Mouse (Mus musculus) kidney, adult 18-20 months (tissue): ENCODE results near the gene Camkk2.
A peak's percentile ranks its signal among the peaks of the same experiment; 100 is the strongest.

Experiments
- DNase-seq: peaks from one replicate; pipeline ENCODE4 v3.0.0; 2021

Gene Camkk2

DNA sequence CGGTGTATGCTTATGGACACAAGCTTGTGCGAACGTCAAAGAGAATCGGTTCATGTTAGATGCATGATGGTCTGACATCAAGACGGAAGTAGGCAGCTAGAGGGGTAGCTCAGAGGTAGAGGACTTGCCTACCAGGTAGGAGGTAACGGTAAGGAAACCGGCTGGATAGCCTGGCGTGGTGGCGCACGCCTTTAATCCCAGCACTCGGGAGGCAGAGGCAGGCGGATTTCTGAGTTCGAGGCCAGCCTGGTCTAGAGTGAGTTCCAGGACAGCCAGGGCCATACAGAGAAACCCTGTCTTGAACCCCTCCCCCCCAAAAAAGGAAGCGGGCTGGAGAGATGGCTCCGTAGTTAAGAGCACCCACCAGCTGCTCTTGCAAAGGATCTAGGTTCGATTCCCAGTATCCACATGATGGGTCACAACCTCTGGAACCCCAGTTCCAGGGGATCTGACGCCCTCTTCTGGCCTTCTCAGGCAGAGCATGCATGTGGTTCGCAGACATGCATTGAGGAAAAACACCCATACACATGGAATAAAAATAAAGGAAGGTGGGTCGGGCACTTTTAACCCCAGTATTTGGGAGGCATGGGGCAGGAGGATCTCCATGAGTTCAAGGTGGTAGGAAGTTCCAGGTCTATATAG lies 1.7 kb upstream of the Camkk2 start:
- DNase-seq, result no peak

DNA sequence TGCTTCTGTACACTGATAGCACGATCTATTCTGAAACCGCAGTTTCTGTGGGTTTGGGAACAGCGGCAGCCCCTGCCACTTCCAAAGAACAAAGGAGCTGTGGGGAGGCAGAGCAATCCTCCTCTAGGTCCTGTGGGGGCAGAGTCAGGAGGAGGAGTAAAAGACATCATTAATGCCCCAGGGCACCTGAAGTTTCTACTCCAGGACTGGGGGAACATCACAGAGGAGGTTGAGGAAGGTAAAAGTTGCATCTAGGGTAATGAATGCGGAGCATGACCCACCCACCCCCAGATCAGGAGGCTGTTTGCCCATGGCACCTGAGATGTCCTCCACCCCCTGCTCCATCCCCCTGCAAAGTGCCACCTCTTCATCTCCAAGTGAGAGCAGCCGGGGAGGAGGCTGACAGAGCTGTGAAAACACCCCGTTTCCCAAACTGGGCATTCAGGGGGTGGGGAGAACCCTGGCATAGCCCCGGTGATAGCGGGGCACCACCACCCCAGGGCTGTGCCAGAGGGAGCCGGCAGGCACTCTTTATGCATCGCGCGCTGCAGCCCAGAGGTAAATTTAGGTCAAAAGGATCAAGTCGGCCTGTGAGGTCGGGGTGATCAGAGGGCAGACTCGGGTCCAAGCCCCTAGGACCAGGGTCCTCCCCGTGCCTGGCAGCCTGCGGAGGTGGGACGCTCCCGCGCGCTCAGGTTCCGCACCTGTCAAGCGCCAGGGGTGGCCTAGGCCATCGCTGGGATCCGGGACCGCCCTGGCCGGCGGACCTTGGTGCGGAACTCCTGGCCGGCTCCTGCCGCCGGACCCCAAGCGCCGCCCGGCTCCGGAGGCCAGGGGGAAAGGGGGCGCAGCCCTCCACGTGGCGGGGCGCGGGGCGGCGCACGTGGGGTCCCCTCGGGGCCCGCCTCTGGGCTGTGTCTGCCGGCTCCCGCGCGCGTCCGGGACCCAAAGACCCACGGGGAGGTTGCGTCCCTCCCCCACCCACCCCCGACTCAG lies 680 bp downstream of the Camkk2 start:
- DNase-seq, result peak; percentile 47

DNA sequence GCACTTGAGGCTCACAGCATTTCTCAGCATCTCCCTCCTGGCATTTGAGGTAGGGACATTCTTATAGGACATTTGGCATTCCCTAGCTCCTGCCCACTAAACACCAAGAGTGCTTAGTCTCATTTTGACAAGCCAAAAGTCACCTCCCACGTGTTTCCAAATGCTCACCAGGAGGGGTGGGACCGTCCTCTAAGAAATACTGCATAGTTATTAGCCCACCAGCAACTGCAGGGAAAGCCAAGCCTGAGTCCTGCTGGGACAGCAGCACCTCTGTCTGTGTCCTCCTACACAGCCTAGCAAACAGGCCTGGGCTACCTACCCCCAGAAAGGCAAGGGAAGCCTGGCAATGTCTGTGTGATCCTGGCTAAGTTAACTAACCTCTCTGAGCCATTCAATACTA lies 1.9 kb downstream of the Camkk2 start:
- no peak for DNase-seq

DNA sequence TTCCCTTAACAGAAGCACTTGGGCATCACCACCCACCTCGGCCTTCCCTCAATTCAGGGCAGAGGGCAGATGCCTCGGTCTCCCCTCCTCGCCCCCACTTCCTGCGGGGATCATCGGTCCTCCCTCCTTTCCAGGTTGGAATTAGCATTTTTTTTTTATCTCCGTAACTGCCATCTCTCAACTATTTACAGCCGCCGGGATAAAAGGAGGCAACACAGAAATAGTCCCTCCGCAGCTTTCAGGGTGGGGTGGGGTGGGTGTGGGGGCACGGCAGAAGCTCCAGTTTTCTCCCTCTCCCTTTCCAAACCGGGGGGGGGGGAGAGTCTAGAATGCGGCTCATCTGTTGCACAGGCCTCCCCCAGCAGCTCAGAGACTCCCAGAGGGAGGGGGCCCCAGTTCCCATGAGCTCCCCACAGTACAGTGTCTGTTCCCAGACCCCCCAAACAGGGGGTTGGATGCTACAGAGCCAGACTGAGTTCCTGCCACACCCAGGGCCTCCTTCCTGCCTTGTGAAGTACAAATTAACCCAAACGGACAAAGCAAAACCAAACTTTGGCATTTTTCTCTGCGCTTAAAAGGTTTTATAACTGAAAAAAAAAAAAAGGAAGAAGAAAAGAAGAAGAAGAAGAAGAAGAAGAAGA lies 3.4 kb downstream of the Camkk2 start:
- no peak for DNase-seq

DNA sequence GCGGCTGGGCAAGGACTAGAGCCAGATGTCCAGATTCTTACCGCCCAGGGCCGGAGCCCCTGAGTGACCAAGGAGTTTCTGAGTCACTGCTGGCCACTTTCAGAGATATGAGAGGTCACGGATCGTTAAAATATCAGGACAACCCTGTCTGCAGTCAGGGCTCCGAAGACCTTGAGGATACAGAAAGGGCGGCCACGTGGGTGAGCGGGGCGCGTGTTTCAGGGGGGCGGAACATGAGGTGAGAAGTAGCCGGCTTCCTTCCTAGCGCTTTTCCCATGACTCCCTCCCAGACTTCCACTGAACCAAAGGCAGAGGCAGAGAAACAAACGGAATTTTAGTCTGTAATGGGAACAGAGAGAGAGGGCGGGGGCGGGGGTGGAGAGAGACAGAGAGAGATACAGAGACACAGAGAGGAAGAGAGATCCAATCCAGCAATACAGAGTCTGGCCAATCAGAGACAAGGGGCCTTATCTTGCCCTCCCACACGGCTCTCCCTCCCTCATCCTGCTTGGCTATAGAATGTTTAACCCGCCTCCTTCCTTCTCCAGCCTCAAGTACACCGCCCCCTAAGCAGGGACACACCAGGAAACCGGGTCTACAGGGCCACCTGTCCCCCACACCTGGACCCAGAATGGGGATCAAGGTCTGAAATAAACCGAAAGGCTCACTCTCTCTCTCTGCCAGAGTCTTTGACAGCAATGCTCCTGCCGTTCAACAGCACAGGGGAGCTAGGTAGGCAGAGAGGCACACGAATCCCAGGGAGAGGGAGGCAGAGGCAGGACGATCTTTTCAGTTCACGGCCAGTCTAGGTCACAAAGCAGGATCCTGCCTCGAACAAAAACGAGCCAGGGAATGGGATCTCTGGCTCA lies 4.2 kb downstream of the Camkk2 start:
- no peak for DNase-seq

DNA sequence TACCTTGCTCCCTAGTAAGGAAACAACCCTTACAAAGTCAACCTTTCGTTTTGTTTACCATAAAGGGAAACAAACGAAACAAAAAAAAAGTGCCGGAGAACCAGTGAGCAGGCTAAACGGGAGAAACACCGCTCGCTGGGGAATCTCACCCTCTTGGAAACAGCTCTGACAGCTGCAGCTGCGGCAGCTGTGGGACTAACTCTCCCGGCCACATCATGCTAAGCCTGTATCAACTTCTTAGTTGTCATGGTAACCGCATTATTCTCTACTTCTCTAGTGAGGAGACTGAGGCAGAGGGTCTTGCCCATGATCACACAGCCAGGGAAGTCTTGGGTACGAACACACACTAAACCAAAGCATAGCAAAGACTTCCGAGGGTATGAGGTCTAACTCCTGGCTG lies 5.5 kb downstream of the Camkk2 start:
- no peak for DNase-seq

DNA sequence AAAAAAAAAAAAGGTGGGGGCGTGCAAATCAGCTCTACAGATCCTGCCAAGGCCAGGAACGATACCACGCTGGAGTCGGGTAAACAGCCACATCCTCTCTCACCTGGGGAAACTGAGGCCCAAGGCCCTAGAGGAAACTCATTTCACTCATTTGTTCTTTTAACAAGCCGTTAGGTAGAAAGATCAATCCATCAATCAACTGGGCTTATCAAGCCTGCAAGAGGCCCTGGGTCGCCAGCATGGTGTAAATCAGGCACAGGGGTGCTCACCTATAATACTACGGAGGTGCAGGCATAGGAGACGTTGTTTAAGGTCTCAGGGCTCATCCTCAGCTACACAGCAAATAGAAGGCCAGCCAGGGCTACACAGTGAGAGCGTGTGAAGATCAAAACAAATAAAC lies 7.8 kb downstream of the Camkk2 start:
- DNase-seq, result no peak

DNA sequence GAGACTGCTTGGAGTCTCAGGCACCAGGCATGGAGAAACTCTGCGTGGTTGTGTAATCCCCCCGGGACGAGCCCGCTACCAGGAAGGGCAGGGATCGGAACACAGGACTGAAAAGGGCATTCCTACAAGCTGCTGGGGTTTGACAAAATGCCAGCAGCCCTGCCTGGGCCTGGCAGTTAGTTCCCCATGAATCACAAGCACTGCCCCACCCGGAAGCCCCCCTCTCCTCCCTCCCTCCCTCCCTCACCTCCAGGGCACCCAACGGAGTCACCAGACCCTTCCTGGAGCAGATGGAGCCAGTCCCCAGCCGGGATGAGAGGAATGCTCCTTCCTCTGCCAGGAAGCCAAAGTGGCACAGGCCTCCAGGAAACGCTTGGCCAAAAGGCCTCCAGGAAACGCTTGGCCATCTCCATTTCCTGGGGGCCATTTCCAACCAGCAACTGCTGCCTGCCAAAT lies 8.4 kb downstream of the Camkk2 start:
- DNase-seq, result peak; percentile 74

DNA sequence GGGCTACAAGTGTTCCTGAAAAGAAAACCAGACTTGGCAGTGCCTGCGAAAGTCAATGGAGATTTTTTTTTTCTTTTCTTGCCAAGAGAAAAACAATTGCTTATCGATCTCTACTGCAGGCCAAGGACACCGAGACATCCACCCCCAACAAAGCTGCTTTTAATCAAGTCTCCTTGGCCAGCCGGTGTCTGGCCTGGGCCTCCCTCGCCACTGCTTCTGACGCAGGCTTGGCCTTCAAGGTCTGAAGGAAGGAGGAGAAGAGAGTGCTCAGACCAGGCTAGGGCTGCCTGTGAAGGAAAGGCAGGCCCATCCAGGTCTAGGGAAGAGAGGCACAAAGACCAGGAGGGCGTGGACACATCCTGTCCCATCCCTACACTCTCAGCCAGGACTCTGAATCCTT lies 8.9 kb downstream of the Camkk2 start:
- no peak for DNase-seq

DNA sequence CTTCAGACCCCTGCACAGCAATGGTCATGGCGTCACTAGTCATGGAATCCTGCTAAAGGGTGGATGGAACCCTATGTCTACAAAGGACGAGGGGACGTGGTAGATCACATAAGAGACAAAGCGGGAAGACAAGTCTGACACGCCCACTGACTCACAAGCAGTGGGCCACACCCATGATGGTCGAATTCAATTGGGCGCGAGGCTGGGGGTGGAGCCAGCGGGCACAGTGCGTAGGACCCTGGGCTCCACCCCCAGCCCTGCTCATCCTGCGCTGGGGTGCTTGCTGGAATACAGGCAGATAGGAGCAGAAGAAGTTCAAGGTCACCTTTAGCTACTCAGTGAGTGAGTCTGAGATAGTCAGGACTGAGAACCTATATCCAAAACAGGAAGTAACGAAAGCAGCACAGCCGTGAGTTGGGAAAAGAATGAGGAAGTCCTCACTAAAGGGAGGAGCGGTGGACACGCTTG lies 10.1 kb downstream of the Camkk2 start:
- DNase-seq, result no peak

DNA sequence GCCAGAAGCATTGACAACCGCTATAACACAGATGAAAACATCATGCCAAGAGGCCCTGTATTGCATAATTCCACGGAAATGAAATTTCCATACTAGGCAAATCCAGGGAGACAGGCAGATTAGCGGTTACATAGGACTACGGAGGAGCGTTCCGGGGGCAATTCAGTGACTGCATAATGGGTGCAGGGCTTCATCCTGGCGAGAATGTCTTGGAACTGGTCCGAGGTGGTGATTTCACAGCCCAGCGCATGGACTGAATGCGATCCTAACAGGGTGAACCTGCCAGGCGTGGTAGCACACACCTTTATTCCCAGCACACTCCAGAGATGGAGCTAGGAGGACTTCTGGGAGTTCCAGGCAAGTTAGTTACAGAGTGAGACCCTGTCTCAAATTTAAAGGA lies 11.9 kb downstream of the Camkk2 start:
- no peak for DNase-seq

DNA sequence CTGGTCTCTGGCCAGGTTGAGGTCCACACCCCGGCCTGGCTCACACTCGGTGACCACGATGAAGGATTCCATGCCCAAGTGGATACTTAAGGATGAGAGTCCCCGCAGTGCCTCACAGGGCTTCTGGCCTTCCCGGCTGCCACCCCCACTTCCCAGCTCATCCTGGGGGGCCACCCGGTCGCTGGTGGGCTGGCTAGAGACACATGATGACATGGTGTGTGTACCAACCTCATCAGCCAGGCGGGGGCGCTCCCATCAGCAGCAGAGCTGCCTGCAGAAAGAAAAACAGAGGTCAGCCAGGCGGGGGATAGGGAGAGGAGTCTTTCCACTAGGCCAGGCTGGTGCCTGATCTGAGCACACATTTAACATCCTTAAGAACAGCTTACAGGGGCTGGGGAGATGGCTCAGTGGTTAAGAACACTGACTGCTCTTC lies 15.2 kb downstream of the Camkk2 start:
- DNase-seq, result peak; percentile 35

DNA sequence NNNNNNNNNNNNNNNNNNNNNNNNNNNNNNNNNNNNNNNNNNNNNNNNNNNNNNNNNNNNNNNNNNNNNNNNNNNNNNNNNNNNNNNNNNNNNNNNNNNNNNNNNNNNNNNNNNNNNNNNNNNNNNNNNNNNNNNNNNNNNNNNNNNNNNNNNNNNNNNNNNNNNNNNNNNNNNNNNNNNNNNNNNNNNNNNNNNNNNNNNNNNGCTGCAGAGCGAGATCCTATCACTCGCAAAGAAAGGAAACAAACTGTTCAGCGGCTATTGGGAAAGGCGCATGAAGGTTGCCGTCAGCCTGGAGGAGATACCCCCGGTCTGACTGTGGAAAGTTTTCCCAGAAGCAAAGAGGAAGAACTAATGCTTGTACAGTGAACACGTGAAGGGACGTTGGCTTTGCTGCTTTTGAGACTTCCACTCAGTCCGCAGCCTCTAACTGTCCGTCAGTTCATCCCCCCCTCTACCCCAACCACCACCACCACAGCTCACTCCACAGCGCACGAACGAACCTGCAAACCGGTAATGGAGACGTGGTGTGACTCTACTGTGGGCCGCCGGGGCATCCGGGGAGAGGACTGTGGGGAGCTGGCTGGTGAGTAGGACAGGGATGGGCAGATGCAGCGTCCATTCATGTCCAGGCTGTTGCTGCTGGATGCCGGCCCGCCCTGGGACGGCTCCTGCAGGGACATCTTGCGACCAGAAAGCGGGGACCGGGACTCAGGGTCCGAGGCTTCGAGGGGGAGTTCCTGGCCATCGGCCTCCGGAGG lies 15.8 kb downstream of the Camkk2 start:
- DNase-seq, result no peak

DNA sequence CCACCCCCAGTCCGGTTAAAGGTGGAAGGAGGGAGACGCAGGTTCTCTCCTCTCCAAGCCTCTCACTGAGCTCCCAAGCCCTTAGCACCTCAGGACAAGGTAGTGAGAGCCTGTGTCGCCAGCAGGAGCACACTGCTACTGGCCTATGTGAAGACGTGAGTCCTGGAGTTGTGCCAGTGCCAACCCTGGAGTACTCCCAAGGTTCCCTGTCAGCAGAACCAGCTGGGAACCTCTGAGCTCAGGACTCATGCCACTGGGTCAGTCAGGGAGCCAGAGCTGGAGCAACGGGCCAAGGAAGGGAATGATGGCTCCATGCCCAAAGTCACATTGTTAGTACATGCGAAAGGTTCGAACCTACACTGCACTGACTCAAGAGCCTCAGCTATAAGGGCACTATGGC lies 22.5 kb downstream of the Camkk2 start:
- DNase-seq, result peak; percentile 79

DNA sequence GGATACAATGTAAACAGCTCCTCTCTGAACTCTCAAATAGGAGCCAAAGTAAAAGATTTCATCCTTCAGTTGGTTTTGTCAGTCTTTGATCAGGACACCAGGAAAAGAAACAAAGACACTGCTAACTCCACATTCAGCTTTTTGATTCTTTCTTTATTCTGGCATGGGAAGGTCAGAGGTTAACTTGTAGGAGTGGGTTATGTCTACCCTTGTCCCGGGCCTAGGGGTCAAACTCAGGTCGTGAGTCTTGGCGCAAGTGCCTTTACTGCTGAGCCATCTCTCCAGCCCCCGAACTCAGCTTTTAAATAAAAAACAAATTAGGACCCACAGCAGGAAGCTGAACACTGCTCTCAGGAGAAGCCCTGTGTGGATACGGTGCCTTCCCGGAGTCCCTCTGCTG lies 23.1 kb downstream of the Camkk2 start:
- no peak for DNase-seq

DNA sequence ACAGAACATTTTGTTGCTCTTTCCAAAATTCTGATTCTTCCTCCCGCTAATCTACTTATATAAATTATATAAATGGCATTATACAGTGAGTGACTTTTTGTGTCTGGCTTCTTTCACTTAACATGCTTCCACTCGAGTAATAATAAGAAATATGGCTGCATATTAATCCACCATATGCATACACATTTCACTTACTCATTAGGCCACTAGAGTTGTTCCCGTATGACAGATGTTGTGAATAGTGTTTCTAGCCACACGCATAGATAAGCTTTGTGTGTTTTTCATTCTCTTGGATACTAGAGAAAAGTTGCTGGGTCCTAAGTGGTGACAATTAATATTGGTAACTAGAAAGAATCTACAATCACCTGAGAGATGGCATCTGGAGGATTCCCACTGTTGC lies 23.6 kb downstream of the Camkk2 start:
- no peak for DNase-seq

DNA sequence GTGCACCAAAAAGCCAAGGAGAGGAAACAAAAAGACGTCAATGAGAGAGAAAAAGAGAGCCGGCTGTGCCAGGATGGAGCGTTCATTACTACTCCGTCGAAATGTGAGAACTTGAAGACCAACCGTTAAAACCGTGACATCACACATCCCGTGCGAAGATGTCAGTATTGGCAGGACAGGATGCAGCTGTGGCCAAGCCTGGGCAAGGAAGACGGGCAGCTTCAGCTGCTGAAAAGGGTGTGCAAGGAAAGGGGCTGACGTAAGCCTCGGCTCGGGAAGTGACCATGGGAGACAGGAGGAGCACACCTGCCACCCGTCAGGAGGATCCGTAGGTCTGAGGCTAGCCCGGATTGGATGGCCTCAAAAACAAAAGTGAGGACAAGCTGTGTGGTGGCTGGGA lies 24.7 kb downstream of the Camkk2 start:
- DNase-seq, result no peak

DNA sequence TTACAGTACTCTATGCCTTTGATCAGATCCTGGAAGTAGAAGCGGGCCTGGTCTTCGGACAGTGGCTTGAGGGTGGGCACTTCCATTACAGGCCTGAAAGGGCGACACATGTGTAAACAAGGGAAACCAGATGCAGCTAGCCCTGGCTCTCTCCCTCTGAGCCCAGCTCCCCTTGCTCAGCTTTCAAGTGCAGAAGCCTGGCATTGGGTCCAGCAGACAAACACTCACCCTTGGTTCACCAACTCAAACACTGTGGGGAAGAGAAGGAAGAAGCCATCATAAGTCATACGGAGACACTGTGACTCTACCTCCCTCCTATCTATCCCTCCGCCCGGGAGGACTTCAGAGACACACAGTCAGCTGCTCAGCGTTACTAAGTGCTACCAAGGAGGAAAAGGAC lies 31.3 kb downstream of the Camkk2 start:
- DNase-seq, result no peak

DNA sequence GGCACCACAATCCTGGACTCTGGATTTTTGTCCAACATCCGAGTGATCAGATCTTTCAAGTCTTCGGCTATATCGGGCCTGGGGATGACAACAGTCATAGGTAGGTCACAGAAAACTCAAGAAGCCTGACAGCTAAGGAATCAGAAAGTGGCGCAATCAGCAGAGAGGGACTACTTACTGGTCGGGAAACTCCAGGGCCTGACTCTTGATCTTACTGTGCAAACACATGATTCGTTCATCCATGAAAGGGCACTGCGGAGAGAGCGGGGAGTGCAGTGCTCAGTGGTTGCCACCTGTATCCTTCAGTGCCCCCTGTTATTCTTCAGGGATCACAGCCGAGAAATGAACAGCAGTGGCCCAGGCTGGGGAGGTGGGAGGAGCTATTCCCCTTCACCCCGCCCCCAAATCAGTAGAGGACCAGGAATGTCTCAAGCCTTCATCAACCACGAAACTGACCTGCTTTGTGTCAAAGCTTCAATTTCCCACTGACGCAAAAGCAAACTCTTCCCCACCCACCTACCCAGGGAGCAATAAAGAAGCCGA lies 35.3 kb downstream of the Camkk2 start:
- no peak for DNase-seq

DNA sequence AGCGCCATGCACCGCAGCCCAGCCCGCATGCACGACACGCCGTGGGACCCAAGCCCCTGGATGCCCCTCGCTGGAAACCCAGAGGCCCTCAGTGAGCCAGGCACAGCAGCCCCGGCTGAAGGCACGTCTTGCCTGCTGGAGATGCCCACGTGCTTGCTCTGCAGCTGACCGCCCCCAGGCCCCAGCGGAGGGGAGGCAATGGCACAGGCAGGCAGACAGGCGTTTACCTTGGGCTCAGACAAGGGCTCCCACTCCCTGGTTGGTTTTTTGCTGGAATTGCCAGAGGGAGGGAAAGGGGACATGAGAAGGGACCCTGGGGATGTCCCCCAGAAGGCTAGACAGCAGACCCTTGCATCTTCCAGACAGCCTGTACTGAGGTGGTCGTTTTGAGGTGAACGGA lies 42.4 kb downstream of the Camkk2 start:
- no peak for DNase-seq

DNA sequence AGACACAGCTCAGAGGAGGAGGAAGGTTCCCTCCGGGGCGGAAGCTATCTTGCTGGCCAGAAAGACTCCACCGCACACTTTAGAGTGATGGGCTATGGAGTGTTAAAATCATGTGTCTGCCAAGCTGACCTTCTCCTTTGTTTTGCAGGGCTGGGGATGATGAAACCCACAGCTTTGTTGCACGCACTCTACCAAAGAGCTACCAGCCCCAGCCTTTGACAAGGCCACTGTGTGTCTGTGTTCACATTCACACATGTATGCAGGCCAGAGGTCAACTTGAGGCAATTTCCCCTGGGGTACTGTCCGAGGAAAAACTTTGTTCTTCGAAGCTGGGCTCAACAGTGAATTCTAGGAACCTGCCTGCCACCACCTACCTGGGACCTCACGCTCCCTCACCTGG lies 43.4 kb downstream of the Camkk2 start:
- no peak for DNase-seq

DNA sequence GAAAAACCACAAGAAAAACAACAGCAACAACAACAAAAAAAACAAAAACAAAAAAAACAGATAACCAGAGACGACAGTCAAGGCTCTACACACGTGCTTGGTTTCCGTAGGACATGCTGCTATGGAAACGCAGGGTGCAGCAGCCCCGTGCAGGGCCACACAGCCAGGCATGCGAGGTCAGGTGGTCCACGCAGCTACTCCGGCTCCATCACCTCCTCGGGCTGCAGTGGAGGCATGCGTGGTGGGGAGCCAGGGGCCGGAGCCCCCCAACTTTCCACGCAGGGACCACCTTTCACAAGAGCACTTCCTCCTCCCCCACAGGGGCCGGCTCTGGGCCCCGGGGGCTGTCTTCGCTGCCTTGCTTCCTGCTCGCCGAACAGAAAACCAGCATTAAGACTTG lies 45.3 kb downstream of the Camkk2 start:
- DNase-seq, result no peak
